Mouse (Mus musculus): ENCODE results near the gene Olfr913. TPM values are rescaled to one million over a fixed set of nuclear protein-coding genes. Genes with fewer than 3 reads are reported as not detected.

Olfr913 gene
- total and polyA plus RNA-seq, 3 experiments: not detected

- H3K9ac ChIP-seq (ENCODE audit: insufficient read depth, low read depth): no peak overlapping the region
- H3K36me3 ChIP-seq (replicated peaks in 1 of 2; ENCODE audit: control insufficient read depth in 1 of 2, insufficient read depth in 1 of 2, low read length in 1 of 2): no peaks in the 10 kb centered on the region
- no peaks in the 10 kb centered on the region for H3K79me2 ChIP-seq (replicated peaks; ENCODE audit: control insufficient read depth, extremely low read depth, insufficient read depth, poor library complexity, severe bottlenecking)
- H3K27ac ChIP-seq (ENCODE audit: insufficient read depth, low read depth): no peak overlapping the region
- no peaks in the 10 kb centered on the region for H3K4me1 ChIP-seq (ENCODE audit: control insufficient read depth in 1 of 2, insufficient read depth in 2 of 2)
- H3K9me3 ChIP-seq (replicated peaks; ENCODE audit: low read length): no peaks in the 10 kb centered on the region
- H3K27me3 ChIP-seq (replicated peaks): no peaks in the 10 kb centered on the region
- DNase-seq (ENCODE audit: extremely low read depth): no peak
- in situ Hi-C loops (cut with MboI; ENCODE audit: low pct_ligation_motif_present, low pct_unique_long_range_greater_than_20kb, low sequenced_read_pairs) (no loop called here), dilution Hi-C loops (cut with MboI; ENCODE audit: extremely low pct_ligation_motif_present, extremely low pct_unique_long_range_greater_than_20kb, low sequenced_read_pairs) (no loop called here)
- H3K4me2 ChIP-seq (ENCODE audit: insufficient read depth, low read depth, poor library complexity, severe bottlenecking): no peak overlapping the region
- H3K4me3 ChIP-seq (replicated peaks in 1 of 3; ENCODE audit: low read depth in 2 of 3, low read length in 2 of 3, poor library complexity in 1 of 3): no peak overlapping the region
- no peak for TF ChIP-seq POLR2A (IDR thresholded peaks at IDR 0.05; ENCODE audit: low read depth, low read length)
- TF ChIP-seq MEF2A (IDR thresholded peaks at IDR 0.05; ENCODE audit: borderline replicate concordance, low read depth, low read length): no peak
- TF ChIP-seq MAZ (IDR thresholded peaks at IDR 0.05; ENCODE audit: low read depth, low read length): no peak
- TF ChIP-seq CHD1 (IDR thresholded peaks at IDR 0.05; ENCODE audit: low read depth, low read length): no peak
- TF ChIP-seq SIN3A (IDR thresholded peaks at IDR 0.05; ENCODE audit: low read length): no peak
- no peak for TF ChIP-seq CTCF (conservative IDR thresholded peaks at IDR 0.05 in 1 of 2, IDR thresholded peaks at IDR 0.05 in 1 of 2; ENCODE audit: low read depth in 2 of 2, low read length in 2 of 2)
- TF ChIP-seq GABPA (IDR thresholded peaks at IDR 0.05; ENCODE audit: insufficient replicate concordance, low read depth, low read length): no peak
- TF ChIP-seq ZMIZ1 (IDR thresholded peaks at IDR 0.05; ENCODE audit: low read depth, low read length): no peak
- TF ChIP-seq ETS1 (conservative IDR thresholded peaks at IDR 0.05; ENCODE audit: low read depth, low read length): no peak
- TF ChIP-seq USF2 (conservative IDR thresholded peaks at IDR 0.05; ENCODE audit: low read depth, low read length): no peak
- no peak for TF ChIP-seq TBP (conservative IDR thresholded peaks at IDR 0.05; ENCODE audit: low read depth, low read length)
These were observed 39.8 kb downstream of the Olfr913 start for GRCm38 (mm10) chr9:38632406-38632805.

Other genes with a start within 250 kb of the Olfr913 start
Only the 20 nearest of the 23 such genes appear.
- gene Olfr251, start 215.7 kb upstream of the Olfr913 start, total RNA-seq (2012; rRNA removed): not detected in 2 replicates
- not detected in 2 replicates for gene Olfr251, start 215.7 kb upstream of the Olfr913 start, total RNA-seq (2014; rRNA removed)
- not detected in 2 replicates for gene Olfr251, start 215.7 kb upstream of the Olfr913 start, polyA plus RNA-seq (2012; ENCODE audit: insufficient read length, low read depth)
- gene Olfr147, start 191.1 kb upstream of the Olfr913 start, total RNA-seq (2012; rRNA removed): not detected in 2 replicates
- not detected in 2 replicates for gene Olfr147, start 191.1 kb upstream of the Olfr913 start, total RNA-seq (2014; rRNA removed)
- not detected in 2 replicates for gene Olfr147, start 191.1 kb upstream of the Olfr913 start, polyA plus RNA-seq (2012; ENCODE audit: insufficient read length, low read depth)
- gene Olfr901, start 163.3 kb upstream of the Olfr913 start, total RNA-seq (2012; rRNA removed): not detected in 2 replicates
- gene Olfr901, start 163.3 kb upstream of the Olfr913 start, total RNA-seq (2014; rRNA removed): not detected in 2 replicates
- not detected in 2 replicates for gene Olfr901, start 163.3 kb upstream of the Olfr913 start, polyA plus RNA-seq (2012; ENCODE audit: insufficient read length, low read depth)
- gene Olfr902, start 145.1 kb upstream of the Olfr913 start, total RNA-seq (2012; rRNA removed): not detected in 2 replicates
- gene Olfr902, start 145.1 kb upstream of the Olfr913 start, total RNA-seq (2014; rRNA removed): not detected in 2 replicates
- not detected in 2 replicates for gene Olfr902, start 145.1 kb upstream of the Olfr913 start, polyA plus RNA-seq (2012; ENCODE audit: insufficient read length, low read depth)
- not detected in 2 replicates for gene Olfr904, start 129.6 kb upstream of the Olfr913 start, total RNA-seq (2012; rRNA removed)
- not detected in 2 replicates for gene Olfr904, start 129.6 kb upstream of the Olfr913 start, total RNA-seq (2014; rRNA removed)
- gene Olfr904, start 129.6 kb upstream of the Olfr913 start, polyA plus RNA-seq (2012; ENCODE audit: insufficient read length, low read depth): not detected in 2 replicates
- not detected in 2 replicates for gene Olfr905, start 121.7 kb upstream of the Olfr913 start, total RNA-seq (2012; rRNA removed)
- not detected in 2 replicates for gene Olfr905, start 121.7 kb upstream of the Olfr913 start, total RNA-seq (2014; rRNA removed)
- not detected in 2 replicates for gene Olfr905, start 121.7 kb upstream of the Olfr913 start, polyA plus RNA-seq (2012; ENCODE audit: insufficient read length, low read depth)
- not detected in 2 replicates for gene Olfr906, start 105.7 kb upstream of the Olfr913 start, total RNA-seq (2012; rRNA removed)
- not detected in 2 replicates for gene Olfr906, start 105.7 kb upstream of the Olfr913 start, total RNA-seq (2014; rRNA removed)
- not detected in 2 replicates for gene Olfr906, start 105.7 kb upstream of the Olfr913 start, polyA plus RNA-seq (2012; ENCODE audit: insufficient read length, low read depth)
- gene Olfr907, start 97.0 kb upstream of the Olfr913 start, total RNA-seq (2012; rRNA removed): not detected in 2 replicates
- gene Olfr907, start 97.0 kb upstream of the Olfr913 start, total RNA-seq (2014; rRNA removed): not detected in 2 replicates
- 0.11 TPM in 1 of 2 replicates, not detected in the other for gene Olfr907, start 97.0 kb upstream of the Olfr913 start, polyA plus RNA-seq (2012; ENCODE audit: insufficient read length, low read depth)
- gene Olfr911-ps1, start 71.2 kb upstream of the Olfr913 start, total RNA-seq (2012; rRNA removed): not detected in 2 replicates
- gene Olfr911-ps1, start 71.2 kb upstream of the Olfr913 start, total RNA-seq (2014; rRNA removed): not detected in 2 replicates
- not detected in 2 replicates for gene Olfr911-ps1, start 71.2 kb upstream of the Olfr913 start, polyA plus RNA-seq (2012; ENCODE audit: insufficient read length, low read depth)
- not detected in 2 replicates for gene Olfr910, start 54.9 kb upstream of the Olfr913 start, total RNA-seq (2012; rRNA removed)
- not detected in 2 replicates for gene Olfr910, start 54.9 kb upstream of the Olfr913 start, total RNA-seq (2014; rRNA removed)
- gene Olfr910, start 54.9 kb upstream of the Olfr913 start, polyA plus RNA-seq (2012; ENCODE audit: insufficient read length, low read depth): not detected in 2 replicates
- not detected in 2 replicates for gene Olfr912, start 12.6 kb upstream of the Olfr913 start, total RNA-seq (2012; rRNA removed)
- not detected in 2 replicates for gene Olfr912, start 12.6 kb upstream of the Olfr913 start, total RNA-seq (2014; rRNA removed)
- not detected in 2 replicates for gene Olfr912, start 12.6 kb upstream of the Olfr913 start, polyA plus RNA-seq (2012; ENCODE audit: insufficient read length, low read depth)
- gene Olfr914, start 12.3 kb downstream of the Olfr913 start, total RNA-seq (2012; rRNA removed): not detected in 2 replicates
- not detected in 2 replicates for gene Olfr914, start 12.3 kb downstream of the Olfr913 start, total RNA-seq (2014; rRNA removed)
- gene Olfr914, start 12.3 kb downstream of the Olfr913 start, polyA plus RNA-seq (2012; ENCODE audit: insufficient read length, low read depth): not detected in 2 replicates
- gene Olfr916, start 67.1 kb downstream of the Olfr913 start, total RNA-seq (2012; rRNA removed): not detected in 2 replicates
- not detected in 2 replicates for gene Olfr916, start 67.1 kb downstream of the Olfr913 start, total RNA-seq (2014; rRNA removed)
- gene Olfr916, start 67.1 kb downstream of the Olfr913 start, polyA plus RNA-seq (2012; ENCODE audit: insufficient read length, low read depth): not detected in 2 replicates
- gene Olfr917, start 73.1 kb downstream of the Olfr913 start, total RNA-seq (2012; rRNA removed): not detected in 2 replicates
- not detected in 2 replicates for gene Olfr917, start 73.1 kb downstream of the Olfr913 start, total RNA-seq (2014; rRNA removed)
- not detected in 2 replicates for gene Olfr917, start 73.1 kb downstream of the Olfr913 start, polyA plus RNA-seq (2012; ENCODE audit: insufficient read length, low read depth)
- gene Olfr918, start 81.8 kb downstream of the Olfr913 start, total RNA-seq (2012; rRNA removed): not detected in 2 replicates
- gene Olfr918, start 81.8 kb downstream of the Olfr913 start, total RNA-seq (2014; rRNA removed): not detected in 2 replicates
- not detected in 2 replicates for gene Olfr918, start 81.8 kb downstream of the Olfr913 start, polyA plus RNA-seq (2012; ENCODE audit: insufficient read length, low read depth)
- not detected in 2 replicates for gene Olfr919, start 110.9 kb downstream of the Olfr913 start, total RNA-seq (2012; rRNA removed)
- gene Olfr919, start 110.9 kb downstream of the Olfr913 start, total RNA-seq (2014; rRNA removed): not detected in 2 replicates
- gene Olfr919, start 110.9 kb downstream of the Olfr913 start, polyA plus RNA-seq (2012; ENCODE audit: insufficient read length, low read depth): not detected in 2 replicates
- 6.3 and 6.7 TPM in 2 replicates for gene Vwa5a, start 125.5 kb downstream of the Olfr913 start, total RNA-seq (2012; rRNA removed)
- gene Vwa5a, start 125.5 kb downstream of the Olfr913 start, total RNA-seq (2014; rRNA removed): 18.4 and 20.0 TPM in 2 replicates
- 14.2 and 15.3 TPM in 2 replicates for gene Vwa5a, start 125.5 kb downstream of the Olfr913 start, polyA plus RNA-seq (2012; ENCODE audit: insufficient read length, low read depth)
- not detected in 2 replicates for gene Olfr920, start 159.5 kb downstream of the Olfr913 start, total RNA-seq (2012; rRNA removed)
- gene Olfr920, start 159.5 kb downstream of the Olfr913 start, total RNA-seq (2014; rRNA removed): 0.09 and 0.12 TPM in 2 replicates
- gene Olfr920, start 159.5 kb downstream of the Olfr913 start, polyA plus RNA-seq (2012; ENCODE audit: insufficient read length, low read depth): 0.14 and 0.22 TPM in 2 replicates
- gene Olfr921, start 180.3 kb downstream of the Olfr913 start, total RNA-seq (2012; rRNA removed): not detected in 2 replicates
- gene Olfr921, start 180.3 kb downstream of the Olfr913 start, total RNA-seq (2014; rRNA removed): not detected in 2 replicates
- not detected in 2 replicates for gene Olfr921, start 180.3 kb downstream of the Olfr913 start, polyA plus RNA-seq (2012; ENCODE audit: insufficient read length, low read depth)
- gene Olfr922, start 221.9 kb downstream of the Olfr913 start, total RNA-seq (2012; rRNA removed): not detected in 2 replicates
- not detected in 2 replicates for gene Olfr922, start 221.9 kb downstream of the Olfr913 start, total RNA-seq (2014; rRNA removed)
- gene Olfr922, start 221.9 kb downstream of the Olfr913 start, polyA plus RNA-seq (2012; ENCODE audit: insufficient read length, low read depth): 0.08 TPM in 1 of 2 replicates, not detected in the other